Mouse (Mus musculus): Measurements from ENCODE around the gene Smug1. TPM values are rescaled to one million over a fixed set of nuclear protein-coding genes. Genes with fewer than 3 reads are reported as not detected.
A peak's percentile ranks its signal among the peaks of the same experiment; 100 is the strongest.

The Smug1 gene
- polyA plus RNA-seq, 1 experiment from 2014 or later: 19.2 TPM

GRCm38 (mm10) chr15:103155366-103156321 is 11.2 kb downstream of the Smug1 start:
- Histone ChIP-seq H3K27me3 (ENCODE audit: control insufficient read depth, insufficient read depth, low read length) (no peaks in the 10 kb centered on the region), H3K36me3 (ENCODE audit: control insufficient read depth, insufficient read depth, low read length) (no peaks in the 10 kb centered on the region), H3K4me1 (ENCODE audit: control insufficient read depth, insufficient read depth, low read length) (peaks cover 9% of the 10 kb centered on the region; the same call in 1 of the 2 replicates), H3K4me2 (ENCODE audit: low read depth, low read length) (peak overlapping the region; percentile 28; the same call in 1 of the 2 replicates), H3K9me3 (ENCODE audit: control insufficient read depth, low read length) (no peaks in the 10 kb centered on the region), H3K4me3 (ENCODE audit: low read depth, low read length) (no peak overlapping the region), H3K27ac (ENCODE audit: low read depth, low read length) (0 out of 2 replicates have a peak overlapping the region, but pooled peaks have one; percentile 12), H3K9ac (replicated peaks; ENCODE audit: low read depth, low read length) (no peak overlapping the region; the same call in 1 of the 2 replicates)
- peak; percentile 54; the same call in 1 of the 2 replicates for ATAC-seq (ENCODE audit: low read depth)
- WGBS: 19% methylated on average over 31 of the region's 32 CpGs

- Histone ChIP-seq H3K4me3 (ENCODE audit: low read depth, low read length) (no peak overlapping the region), H3K9ac (replicated peaks; ENCODE audit: low read depth, low read length) (no peak overlapping the region), H3K4me1 (ENCODE audit: control insufficient read depth, insufficient read depth, low read length) (peaks cover 11% of the 10 kb centered on the region), H3K36me3 (ENCODE audit: control insufficient read depth, insufficient read depth, low read length) (no peaks in the 10 kb centered on the region), H3K9me3 (ENCODE audit: control insufficient read depth, low read length) (no peaks in the 10 kb centered on the region), H3K27me3 (ENCODE audit: control insufficient read depth, insufficient read depth, low read length) (no peaks in the 10 kb centered on the region), H3K27ac (ENCODE audit: low read depth, low read length) (no peak overlapping the region), H3K4me2 (ENCODE audit: low read depth, low read length) (no peak overlapping the region)
- 93% methylated on average over 4 of the region's 4 CpGs for WGBS
- ATAC-seq (ENCODE audit: low read depth): no peak
These were observed 13.8 kb downstream of the Smug1 start for GRCm38 (mm10) chr15:103152890-103153610.

- H3K4me3 ChIP-seq (ENCODE audit: low read depth, low read length): no peak overlapping the region
- H3K9ac ChIP-seq (replicated peaks; ENCODE audit: low read depth, low read length): no peak overlapping the region
- whole genome bisulfite sequencing: 91% methylated on average over 3 of the region's 3 CpGs
- ATAC-seq (ENCODE audit: low read depth): no peak
- no peaks in the 10 kb centered on the region for H3K27me3 ChIP-seq (ENCODE audit: control insufficient read depth, insufficient read depth, low read length)
- H3K4me1 ChIP-seq (ENCODE audit: control insufficient read depth, insufficient read depth, low read length): peaks cover 18% of the 10 kb centered on the region
- H3K36me3 ChIP-seq (ENCODE audit: control insufficient read depth, insufficient read depth, low read length): no peaks in the 10 kb centered on the region
- no peak overlapping the region for H3K27ac ChIP-seq (ENCODE audit: low read depth, low read length)
- no peak overlapping the region for H3K4me2 ChIP-seq (ENCODE audit: low read depth, low read length)
- H3K9me3 ChIP-seq (ENCODE audit: control insufficient read depth, low read length): no peaks in the 10 kb centered on the region
These were observed 14.5 kb downstream of the Smug1 start for GRCm38 (mm10) chr15:103152371-103152770.

- H3K9ac ChIP-seq (replicated peaks; ENCODE audit: low read depth, low read length): 0 out of 2 replicates have a peak overlapping the region, but pooled peaks have one; percentile 11
- peak overlapping the region; percentile 6; the same call in 1 of the 2 replicates for H3K4me2 ChIP-seq (ENCODE audit: low read depth, low read length)
- WGBS: 23% methylated on average over 9 of the region's 9 CpGs
- no peaks in the 10 kb centered on the region for H3K36me3 ChIP-seq (ENCODE audit: control insufficient read depth, insufficient read depth, low read length)
- H3K27ac ChIP-seq (ENCODE audit: low read depth, low read length): peak overlapping the region; percentile 76
- 0 out of 2 replicates have a peak, but pooled peaks have one; percentile 19 for ATAC-seq (ENCODE audit: low read depth)
- no peaks in the 10 kb centered on the region for H3K9me3 ChIP-seq (ENCODE audit: control insufficient read depth, low read length)
- no peaks in the 10 kb centered on the region for H3K27me3 ChIP-seq (ENCODE audit: control insufficient read depth, insufficient read depth, low read length)
- peaks cover 24% of the 10 kb centered on the region for H3K4me1 ChIP-seq (ENCODE audit: control insufficient read depth, insufficient read depth, low read length)
- H3K4me3 ChIP-seq (ENCODE audit: low read depth, low read length): no peak overlapping the region
These were observed 19.1 kb downstream of the Smug1 start for GRCm38 (mm10) chr15:103147779-103148178.

- no peaks in the 10 kb centered on the region for H3K36me3 ChIP-seq (ENCODE audit: control insufficient read depth, insufficient read depth, low read length)
- no peaks in the 10 kb centered on the region for H3K9me3 ChIP-seq (ENCODE audit: control insufficient read depth, low read length)
- peak overlapping the region; percentile 77 for H3K4me2 ChIP-seq (ENCODE audit: low read depth, low read length)
- peak overlapping the region; percentile 55; the same call in 1 of the 2 replicates for H3K9ac ChIP-seq (replicated peaks; ENCODE audit: low read depth, low read length)
- H3K27me3 ChIP-seq (ENCODE audit: control insufficient read depth, insufficient read depth, low read length): no peaks in the 10 kb centered on the region
- peak; percentile 44 for ATAC-seq (ENCODE audit: low read depth)
- 9% methylated on average over 3 of the region's 3 CpGs for WGBS
- no peak overlapping the region; the same call in 1 of the 2 replicates for H3K4me3 ChIP-seq (ENCODE audit: low read depth, low read length)
- H3K27ac ChIP-seq (ENCODE audit: low read depth, low read length): peak overlapping the region; percentile 76
- peaks cover 24% of the 10 kb centered on the region for H3K4me1 ChIP-seq (ENCODE audit: control insufficient read depth, insufficient read depth, low read length)
These were observed 19.5 kb downstream of the Smug1 start for GRCm38 (mm10) chr15:103147422-103147690.

GRCm38 (mm10) chr15:103146627-103147421 is 20.1 kb downstream of the Smug1 start:
- Histone ChIP-seq H3K27me3 (ENCODE audit: control insufficient read depth, insufficient read depth, low read length) (no peaks in the 10 kb centered on the region), H3K4me2 (ENCODE audit: low read depth, low read length) (peak overlapping the region; percentile 77), H3K27ac (ENCODE audit: low read depth, low read length) (peak overlapping the region; percentile 76), H3K9ac (replicated peaks; ENCODE audit: low read depth, low read length) (peak overlapping the region; percentile 55), H3K4me3 (ENCODE audit: low read depth, low read length) (peak overlapping the region; percentile 32), H3K4me1 (ENCODE audit: control insufficient read depth, insufficient read depth, low read length) (peaks cover 24% of the 10 kb centered on the region), H3K36me3 (ENCODE audit: control insufficient read depth, insufficient read depth, low read length) (no peaks in the 10 kb centered on the region), H3K9me3 (ENCODE audit: control insufficient read depth, low read length) (no peaks in the 10 kb centered on the region)
- under 1% methylated on average over 38 of the region's 57 CpGs for WGBS
- peak; percentile 79 for ATAC-seq (ENCODE audit: low read depth)

GRCm38 (mm10) chr15:103145635-103146299 is 21.1 kb downstream of the Smug1 start:
- Histone ChIP-seq H3K27ac (ENCODE audit: low read depth, low read length) (peak overlapping the region; percentile 76; the same call in 1 of the 2 replicates), H3K4me3 (ENCODE audit: low read depth, low read length) (no peak overlapping the region), H3K4me2 (ENCODE audit: low read depth, low read length) (no peak overlapping the region; the same call in 1 of the 2 replicates)

GRCm38 (mm10) chr15:103144176-103144575 is 22.7 kb downstream of the Smug1 start:
- H3K9me3 ChIP-seq (ENCODE audit: control insufficient read depth, low read length): no peaks in the 10 kb centered on the region
- peaks cover 24% of the 10 kb centered on the region for H3K4me1 ChIP-seq (ENCODE audit: control insufficient read depth, insufficient read depth, low read length)
- H3K4me3 ChIP-seq (ENCODE audit: low read depth, low read length): no peak overlapping the region
- no peak overlapping the region for H3K9ac ChIP-seq (replicated peaks; ENCODE audit: low read depth, low read length)
- no peak for ATAC-seq (ENCODE audit: low read depth)
- no peak overlapping the region for H3K27ac ChIP-seq (ENCODE audit: low read depth, low read length)
- H3K27me3 ChIP-seq (ENCODE audit: control insufficient read depth, insufficient read depth, low read length): no peaks in the 10 kb centered on the region
- WGBS: 44% methylated on average over 3 of the region's 3 CpGs
- H3K4me2 ChIP-seq (ENCODE audit: low read depth, low read length): no peak overlapping the region
- H3K36me3 ChIP-seq (ENCODE audit: control insufficient read depth, insufficient read depth, low read length): no peaks in the 10 kb centered on the region

More at GRCm38 (mm10) chr15:103145635-103146299, 21.1 kb downstream of the Smug1 start:
- no peak overlapping the region for H3K9ac ChIP-seq (replicated peaks; ENCODE audit: low read depth, low read length)
- no peaks in the 10 kb centered on the region for H3K27me3 ChIP-seq (ENCODE audit: control insufficient read depth, insufficient read depth, low read length)
- WGBS: 59% methylated on average over 11 of the region's 11 CpGs
- no peaks in the 10 kb centered on the region for H3K36me3 ChIP-seq (ENCODE audit: control insufficient read depth, insufficient read depth, low read length)
- H3K4me1 ChIP-seq (ENCODE audit: control insufficient read depth, insufficient read depth, low read length): peaks cover 24% of the 10 kb centered on the region
- H3K9me3 ChIP-seq (ENCODE audit: control insufficient read depth, low read length): no peaks in the 10 kb centered on the region
- no peak for ATAC-seq (ENCODE audit: low read depth)
